Mouse (Mus musculus) liver, embryonic 18 days (tissue): ENCODE data around the gene Fbxo42. TPM values are rescaled to one million over a fixed set of nuclear protein-coding genes. Genes with fewer than 3 reads are reported as not detected.

Source experiments
- polyA plus RNA-seq: library from polyadenylated mRNA; depleted of rRNA; stranded (reverse); fragments of >200 nt; gene quantifications from 2 replicates; pipeline ENCODE4 v1.2.3, GENCODE M21; 2012; rRNA removed

Gene Fbxo42
- polyA plus RNA-seq: 6.6 and 7.7 TPM in 2 replicates

GRCm38 (mm10) chr4:141147112-141148008 is at the start of gene Fbxo42:
Fbxo42 (plus strand) TSS chr4:141147913.

GRCm38 (mm10) chr4:141139116-141139970 is 8.4 kb upstream of the Fbxo42 start, which contains the start of gene Szrd1:
Szrd1 (minus strand) TSS chr4:141139775.

GRCm38 (mm10) chr4:141213770-141214336 is 66.1 kb downstream of the Fbxo42 start, which contains the start of gene Rsg1:
Rsg1 (plus strand) TSS chr4:141213956.

GRCm38 (mm10) chr4:141239388-141240125 is 91.8 kb downstream of the Fbxo42 start, which contains the start of gene Arhgef19:
Arhgef19 (plus strand) TSS chr4:141239499.

Other genes with a start within 250 kb of the Fbxo42 start
- gene Padi2, start 241.6 kb upstream of the Fbxo42 start, polyA plus RNA-seq: 0.66 TPM in 2 replicates
- gene Sdhb, start 186.7 kb upstream of the Fbxo42 start, polyA plus RNA-seq: 121 and 122 TPM in 2 replicates
- gene Atp13a2, start 161.0 kb upstream of the Fbxo42 start, polyA plus RNA-seq: 19.2 and 21.4 TPM in 2 replicates
- gene Mfap2, start 137.5 kb upstream of the Fbxo42 start, polyA plus RNA-seq: 9.4 and 10.2 TPM in 2 replicates
- 1.5 and 1.8 TPM in 2 replicates for gene Crocc, start 87.4 kb upstream of the Fbxo42 start, polyA plus RNA-seq
- gene Necap2, start 69.6 kb upstream of the Fbxo42 start, polyA plus RNA-seq: 34.5 and 37.7 TPM in 2 replicates
- 0.02 TPM in 2 replicates for gene Spata21, start 59.6 kb upstream of the Fbxo42 start, polyA plus RNA-seq
- gene Szrd1, start 8.1 kb upstream of the Fbxo42 start, polyA plus RNA-seq: 17.8 and 19.0 TPM in 2 replicates
- gene Rsg1, start 66.0 kb downstream of the Fbxo42 start, polyA plus RNA-seq: 0.46 and 0.48 TPM in 2 replicates
- gene Arhgef19, start 91.6 kb downstream of the Fbxo42 start, polyA plus RNA-seq: 2.5 and 3.2 TPM in 2 replicates
- 2.1 and 2.2 TPM in 2 replicates for gene Epha2, start 153.3 kb downstream of the Fbxo42 start, polyA plus RNA-seq
- gene Fam131c, start 220.3 kb downstream of the Fbxo42 start, polyA plus RNA-seq: 0.10 and 0.16 TPM in 2 replicates